Mouse (Mus musculus) forebrain, embryonic 14.5 days (tissue): ENCODE data around the gene Prr27. TPM values are rescaled to one million over a fixed set of nuclear protein-coding genes. Genes with fewer than 3 reads are reported as not detected.

ENCODE experiments used
- polyA plus RNA-seq: library from polyadenylated mRNA; unstranded; fragments of >200 nt; fragmentation: Nextera tagmentation; extraction: Ambion mirVana; gene quantifications from 2 replicates; pipeline ENCODE4 v1.2.1, GENCODE M21; 2014

Gene Prr27
- polyA plus RNA-seq, 1 experiment from 2014 or later, result not detected

Other genes starting within 250 kb of the Prr27 start
- not detected in 2 replicates for gene Sult1e1, start 234.1 kb upstream of the Prr27 start, polyA plus RNA-seq
- gene Csn1s1, start 159.5 kb upstream of the Prr27 start, polyA plus RNA-seq, result not detected in 2 replicates
- gene Csn2, start 126.1 kb upstream of the Prr27 start, polyA plus RNA-seq, result not detected in 2 replicates
- not detected in 2 replicates for gene Csn1s2a, start 51.1 kb upstream of the Prr27 start, polyA plus RNA-seq
- gene Csn1s2b, start 17.6 kb upstream of the Prr27 start, polyA plus RNA-seq, result not detected in 2 replicates
- gene Odam, start 59.3 kb downstream of the Prr27 start, polyA plus RNA-seq, result not detected in 2 replicates
- not detected in 2 replicates for gene Csn3, start 99.9 kb downstream of the Prr27 start, polyA plus RNA-seq
- gene 2310003L06Rik, start 143.8 kb downstream of the Prr27 start, polyA plus RNA-seq, result not detected in 2 replicates
- not detected in 2 replicates for gene Gm28434, start 143.8 kb downstream of the Prr27 start, polyA plus RNA-seq
- not detected in 2 replicates for gene Cabs1, start 153.8 kb downstream of the Prr27 start, polyA plus RNA-seq
- 0.49 TPM in 1 of 2 replicates, not detected in the other for gene Smr3a, start 176.9 kb downstream of the Prr27 start, polyA plus RNA-seq